Mouse (Mus musculus): Measurements from ENCODE around the gene Fam118b. TPM values are rescaled to one million over a fixed set of nuclear protein-coding genes. Genes with fewer than 3 reads are reported as not detected.

Fam118b gene
- polyA plus RNA-seq, 1 experiment: 3.5 TPM

DNA sequence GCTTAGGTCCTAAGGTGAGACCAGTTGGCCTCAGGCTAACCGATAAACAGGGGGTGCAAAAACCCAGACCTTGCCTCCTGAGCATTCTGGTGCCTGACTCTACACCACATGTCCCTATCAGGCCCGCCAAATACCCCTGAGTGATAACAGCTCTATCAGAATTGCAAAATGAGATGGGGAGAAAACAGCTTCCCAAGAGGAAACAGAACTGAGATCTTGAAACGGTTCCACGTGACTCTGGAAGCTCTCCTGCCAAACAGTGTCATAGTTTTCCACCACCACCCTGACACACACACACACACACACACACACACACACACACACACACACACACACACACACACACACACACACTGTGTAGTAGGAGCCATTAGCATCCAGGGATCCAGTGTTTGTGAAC lies 23.3 kb upstream of the Fam118b start:
- Histone ChIP-seq H3K4me3 (replicated peaks) (no peak overlapping the region), H3K9me3 (peaks cover 2% of the 10 kb centered on the region; the same call in 1 of the 2 replicates), H3K27me3 (replicated peaks) (peaks cover 16% of the 10 kb centered on the region), H3K36me3 (replicated peaks; ENCODE audit: low read length) (no peaks in the 10 kb centered on the region), H3K4me1 (no peaks in the 10 kb centered on the region)
- no peak for TF ChIP-seq GATA1 (IDR thresholded peaks at IDR 0.05; ENCODE audit: borderline replicate concordance, low read length)
- no peak for TF ChIP-seq FLI1 (IDR thresholded peaks at IDR 0.05; ENCODE audit: low read length)

DNA sequence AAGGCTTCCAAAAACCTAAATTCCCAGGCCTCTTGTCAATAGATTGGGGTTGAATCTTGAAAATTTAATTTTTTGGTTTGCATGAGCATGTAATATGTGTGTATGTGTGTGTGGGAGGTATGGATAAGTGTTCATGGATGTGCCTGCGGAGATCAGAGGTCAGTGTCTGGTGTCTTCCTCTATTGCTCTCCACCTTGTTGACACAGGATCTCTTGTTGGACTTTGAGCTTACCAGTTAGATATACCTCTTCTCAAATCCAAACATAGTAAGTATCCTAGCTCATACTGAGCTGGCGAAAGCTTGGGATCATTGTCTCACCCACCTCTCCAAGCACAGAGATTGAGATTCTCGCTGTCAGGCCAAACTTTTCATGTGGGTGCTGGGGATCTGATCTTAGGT lies 22.8 kb upstream of the Fam118b start:
- TF ChIP-seq GATA1 (IDR thresholded peaks at IDR 0.05; ENCODE audit: borderline replicate concordance, low read length) (no peak), FLI1 (IDR thresholded peaks at IDR 0.05; ENCODE audit: low read length) (no peak)
- Histone ChIP-seq H3K9me3 (no peaks in the 10 kb centered on the region), H3K4me3 (replicated peaks) (no peak overlapping the region), H3K27me3 (replicated peaks) (peaks cover 16% of the 10 kb centered on the region), H3K36me3 (replicated peaks; ENCODE audit: low read length) (no peaks in the 10 kb centered on the region), H3K4me1 (no peaks in the 10 kb centered on the region)

DNA sequence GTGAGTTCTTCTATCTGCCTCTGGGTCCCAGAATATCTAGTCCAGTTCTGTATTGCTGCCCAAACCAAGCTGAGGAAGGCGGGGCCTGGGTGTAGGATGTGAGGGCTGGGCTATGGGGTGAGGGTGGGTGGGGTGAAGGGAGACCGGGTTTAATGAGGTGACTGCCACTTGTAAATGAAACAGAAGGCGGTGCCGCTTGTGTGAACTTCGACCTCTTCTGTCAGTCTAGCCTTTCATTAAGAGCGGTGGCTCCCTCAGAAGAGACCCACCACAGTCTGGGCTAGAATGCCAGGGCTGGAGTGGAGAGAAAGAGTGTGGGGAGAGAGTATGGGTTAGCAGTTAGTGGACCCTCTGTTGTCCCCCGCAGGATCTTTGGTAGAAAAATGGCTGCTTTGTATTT lies 22.4 kb upstream of the Fam118b start:
- Histone ChIP-seq H3K36me3 (replicated peaks; ENCODE audit: low read length) (no peaks in the 10 kb centered on the region), H3K9me3 (no peaks in the 10 kb centered on the region), H3K27me3 (replicated peaks) (peaks cover 16% of the 10 kb centered on the region), H3K4me1 (no peaks in the 10 kb centered on the region), H3K4me3 (replicated peaks) (no peak overlapping the region)
- no peak for TF ChIP-seq FLI1 (IDR thresholded peaks at IDR 0.05; ENCODE audit: low read length)
- no peak for TF ChIP-seq GATA1 (IDR thresholded peaks at IDR 0.05; ENCODE audit: borderline replicate concordance, low read length)

DNA sequence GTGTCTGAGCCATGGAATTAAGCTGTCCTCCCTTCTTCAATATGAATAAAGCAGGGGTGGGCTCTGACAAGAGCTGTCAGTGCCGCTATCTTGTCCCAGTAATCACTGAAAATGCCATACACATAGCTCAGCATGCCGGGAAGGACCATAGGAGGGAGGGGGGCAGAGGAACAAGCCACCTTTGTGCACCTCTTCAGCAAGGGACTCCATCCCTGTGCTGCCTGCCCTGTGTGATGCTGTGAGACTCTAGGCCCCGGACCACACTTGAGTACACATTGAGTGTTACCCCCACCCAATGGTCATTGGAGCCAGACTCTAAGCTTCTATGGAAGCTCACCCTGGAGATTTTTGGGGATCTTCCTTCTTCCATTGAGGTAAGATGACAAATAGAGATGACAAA lies 18.7 kb upstream of the Fam118b start:
- H3K4me3 ChIP-seq (replicated peaks): no peak overlapping the region
- peaks cover 16% of the 10 kb centered on the region for H3K27me3 ChIP-seq (replicated peaks)
- H3K9me3 ChIP-seq: peaks cover 5% of the 10 kb centered on the region
- no peaks in the 10 kb centered on the region for H3K36me3 ChIP-seq (replicated peaks; ENCODE audit: low read length)
- TF ChIP-seq GATA1 (IDR thresholded peaks at IDR 0.05; ENCODE audit: borderline replicate concordance, low read length): no peak
- H3K4me1 ChIP-seq: no peaks in the 10 kb centered on the region

DNA sequence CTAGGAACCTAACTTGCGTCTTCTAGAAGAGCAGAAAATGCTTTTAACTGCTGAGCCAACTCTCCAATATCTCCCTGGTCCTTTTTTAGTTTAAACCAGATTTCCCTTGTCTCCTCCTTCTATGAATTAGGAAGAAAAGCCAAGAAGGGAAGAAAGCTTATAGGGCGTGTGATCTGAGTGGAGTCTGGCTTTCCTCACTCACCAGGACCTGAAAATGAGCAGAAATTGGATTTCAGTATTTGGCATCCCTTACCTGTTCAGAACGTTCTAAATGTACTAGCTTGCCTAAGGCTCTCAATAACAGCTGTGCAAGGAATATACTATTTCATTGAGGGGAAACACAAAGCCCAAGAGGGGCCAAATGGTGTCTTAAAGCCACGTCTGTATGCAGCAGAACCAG lies 16.7 kb upstream of the Fam118b start:
- no peaks in the 10 kb centered on the region for H3K36me3 ChIP-seq (replicated peaks; ENCODE audit: low read length)
- TF ChIP-seq FLI1 (IDR thresholded peaks at IDR 0.05; ENCODE audit: low read length) (no peak), GATA1 (IDR thresholded peaks at IDR 0.05; ENCODE audit: borderline replicate concordance, low read length) (no peak)
- peaks cover 16% of the 10 kb centered on the region for H3K27me3 ChIP-seq (replicated peaks)
- no peak overlapping the region for H3K4me3 ChIP-seq (replicated peaks)
- H3K9me3 ChIP-seq: peaks cover 5% of the 10 kb centered on the region
- no peaks in the 10 kb centered on the region for H3K4me1 ChIP-seq

DNA sequence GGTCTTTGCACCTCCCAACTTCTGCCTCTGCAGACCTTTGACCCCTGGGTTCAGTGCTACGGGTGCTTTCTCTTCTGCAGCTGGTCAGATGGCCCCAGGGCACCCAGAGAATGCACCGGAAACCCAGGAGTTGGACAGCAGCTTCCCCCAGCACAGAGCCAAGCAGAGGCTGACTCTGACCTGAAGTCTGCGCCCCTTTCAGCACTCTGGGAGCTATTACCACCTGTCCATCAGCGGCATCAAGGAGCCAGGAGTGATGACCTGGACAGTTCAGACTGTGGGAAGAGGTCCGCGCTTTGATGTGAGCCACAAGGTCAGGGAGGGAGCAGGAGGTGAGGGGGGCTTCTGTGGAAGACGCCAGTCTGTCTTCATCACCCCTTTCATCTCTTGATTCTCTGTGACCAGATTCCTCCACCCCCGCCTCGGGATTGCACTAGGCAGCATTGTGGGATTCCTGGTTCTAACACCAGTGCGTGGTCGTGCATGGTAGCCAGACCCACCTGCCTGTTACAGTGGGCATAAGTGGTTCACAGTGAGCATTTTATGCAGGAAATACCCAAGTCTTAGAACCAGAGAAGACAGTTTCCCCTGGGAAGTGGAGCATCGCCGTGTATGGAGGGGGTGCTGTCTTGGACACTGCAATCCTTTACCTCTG lies 15.9 kb upstream of the Fam118b start:
- Histone ChIP-seq H3K36me3 (replicated peaks; ENCODE audit: low read length) (no peaks in the 10 kb centered on the region), H3K9me3 (peaks cover 5% of the 10 kb centered on the region)
- TF ChIP-seq GATA1 (IDR thresholded peaks at IDR 0.05; ENCODE audit: borderline replicate concordance, low read length) (no peak), FLI1 (IDR thresholded peaks at IDR 0.05; ENCODE audit: low read length) (no peak)

DNA sequence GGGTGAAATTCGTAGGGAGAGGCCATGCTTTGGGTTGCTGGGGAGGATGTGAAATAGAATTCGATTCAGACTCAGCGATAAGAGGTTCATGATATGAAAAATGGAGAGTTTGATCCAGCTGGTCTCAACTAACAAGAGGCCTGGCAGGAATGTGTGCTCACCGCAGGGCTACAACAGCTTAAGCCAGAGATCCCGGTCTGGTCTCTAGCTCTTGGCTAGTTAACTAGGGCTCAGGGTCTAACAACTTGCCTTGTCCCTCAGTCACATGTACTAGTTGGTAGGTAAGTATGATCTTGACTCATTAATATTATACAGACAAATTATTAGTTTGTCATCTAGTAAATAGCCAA lies 15.2 kb upstream of the Fam118b start:
- no peak for TF ChIP-seq FLI1 (IDR thresholded peaks at IDR 0.05; ENCODE audit: low read length)
- no peak for TF ChIP-seq GATA1 (IDR thresholded peaks at IDR 0.05; ENCODE audit: borderline replicate concordance, low read length)
- peaks cover 3% of the 10 kb centered on the region for H3K36me3 ChIP-seq (replicated peaks; ENCODE audit: low read length)
- H3K9me3 ChIP-seq: peaks cover 5% of the 10 kb centered on the region
- no peak overlapping the region for H3K4me3 ChIP-seq (replicated peaks)
- H3K27me3 ChIP-seq (replicated peaks): peaks cover 6% of the 10 kb centered on the region
- H3K4me1 ChIP-seq: no peaks in the 10 kb centered on the region

More for the DNA sequence above, 15.9 kb upstream of the Fam118b start:
- Histone ChIP-seq H3K27me3 (replicated peaks) (peaks cover 13% of the 10 kb centered on the region), H3K4me3 (replicated peaks) (no peak overlapping the region), H3K4me1 (no peaks in the 10 kb centered on the region)

DNA sequence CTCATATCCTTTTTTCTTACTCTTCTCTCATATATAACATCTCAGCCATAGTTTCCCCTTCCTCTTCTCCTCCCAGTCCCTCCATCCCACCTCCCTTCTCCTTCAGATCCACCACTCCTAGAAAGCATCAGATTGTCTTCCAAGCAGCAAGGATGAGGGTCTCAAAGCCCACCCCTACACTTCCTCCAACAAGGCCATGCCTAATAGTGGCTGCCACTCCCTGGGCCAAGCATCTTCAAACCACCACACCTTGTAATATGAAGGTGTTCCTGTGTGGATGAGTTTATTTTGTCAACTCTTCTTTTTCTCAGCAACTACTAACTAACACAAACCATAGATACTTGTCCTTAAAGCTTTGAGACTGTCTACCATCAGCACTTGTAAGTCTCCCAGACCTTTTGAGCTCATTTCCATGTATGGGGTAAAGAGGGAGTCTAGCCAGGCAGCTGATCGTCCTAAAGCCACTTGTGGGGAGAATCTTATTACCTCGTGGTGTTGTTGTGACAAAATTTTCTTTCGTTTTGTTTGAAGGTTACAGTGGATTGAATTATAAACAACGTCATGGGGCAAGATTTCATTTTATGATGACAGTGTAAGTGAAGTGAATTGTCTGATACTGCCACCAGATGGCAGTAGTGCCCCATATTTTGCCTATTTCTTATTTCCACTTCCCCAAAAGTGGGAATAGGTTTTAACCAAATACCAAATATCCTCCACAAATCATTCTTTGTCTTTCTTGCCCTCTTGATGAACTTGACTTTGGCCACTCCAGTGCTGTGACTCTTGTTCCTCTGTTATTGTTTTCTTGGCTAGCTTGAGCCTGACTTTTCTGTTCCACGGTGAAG lies 14.6 kb upstream of the Fam118b start:
- no peaks in the 10 kb centered on the region for H3K4me1 ChIP-seq
- H3K4me3 ChIP-seq (replicated peaks): no peak overlapping the region
- TF ChIP-seq GATA1 (IDR thresholded peaks at IDR 0.05; ENCODE audit: borderline replicate concordance, low read length): no peak
- TF ChIP-seq FLI1 (IDR thresholded peaks at IDR 0.05; ENCODE audit: low read length): no peak
- H3K9me3 ChIP-seq: peaks cover 5% of the 10 kb centered on the region
- peaks cover 4% of the 10 kb centered on the region for H3K27me3 ChIP-seq (replicated peaks)
- peaks cover 9% of the 10 kb centered on the region for H3K36me3 ChIP-seq (replicated peaks; ENCODE audit: low read length)

DNA sequence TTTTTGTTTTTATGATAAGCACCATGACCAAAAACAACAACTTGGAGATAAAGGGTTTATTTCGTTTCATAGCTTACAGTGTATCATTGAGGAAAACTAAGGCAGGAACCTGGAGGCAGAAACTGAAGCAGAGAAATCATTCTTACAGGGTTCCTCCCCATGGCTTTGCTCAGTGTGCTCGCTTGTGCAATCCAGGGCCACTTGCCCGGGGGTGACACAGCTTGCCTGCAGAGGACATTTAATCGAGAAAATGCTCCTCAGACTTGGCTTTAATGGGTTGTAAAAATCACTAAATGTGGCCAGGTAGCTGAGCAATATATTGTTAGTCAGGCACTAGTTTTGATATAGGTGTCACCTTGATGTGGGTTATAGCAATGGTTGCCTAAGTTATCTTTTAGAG lies 10.8 kb upstream of the Fam118b start:
- peaks cover 5% of the 10 kb centered on the region for H3K9me3 ChIP-seq
- no peak overlapping the region for H3K4me3 ChIP-seq (replicated peaks)
- H3K36me3 ChIP-seq (replicated peaks; ENCODE audit: low read length): peaks cover 46% of the 10 kb centered on the region
- no peaks in the 10 kb centered on the region for H3K27me3 ChIP-seq (replicated peaks)
- TF ChIP-seq GATA1 (IDR thresholded peaks at IDR 0.05; ENCODE audit: borderline replicate concordance, low read length) (no peak), FLI1 (IDR thresholded peaks at IDR 0.05; ENCODE audit: low read length) (no peak)
- no peaks in the 10 kb centered on the region for H3K4me1 ChIP-seq

DNA sequence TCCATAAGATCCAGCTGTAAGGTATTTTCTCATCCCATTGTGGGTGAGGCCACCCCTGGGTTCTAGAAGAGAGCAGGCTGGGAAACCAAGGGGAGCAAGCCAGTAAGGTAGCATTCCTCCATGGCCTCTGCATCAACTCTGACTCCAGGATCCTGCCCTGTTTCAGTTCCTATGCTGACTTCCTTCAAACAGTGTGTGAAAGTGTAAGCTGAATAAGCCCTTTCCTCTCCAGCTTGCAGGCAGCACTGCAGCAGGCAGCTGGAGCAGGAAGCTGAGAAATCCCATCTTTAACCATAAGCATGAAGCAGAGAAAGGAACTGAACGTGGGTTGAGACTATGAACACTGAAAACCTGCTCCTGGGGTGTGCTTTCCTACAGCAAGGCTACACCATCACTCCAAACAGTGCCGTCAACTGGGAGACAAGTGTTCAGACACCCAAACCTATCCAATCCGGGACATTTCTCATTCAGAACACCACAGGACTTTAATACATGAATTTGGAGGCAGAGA lies 10.3 kb upstream of the Fam118b start:
- H3K36me3 ChIP-seq (replicated peaks; ENCODE audit: low read length): peaks cover 51% of the 10 kb centered on the region
- TF ChIP-seq FLI1 (IDR thresholded peaks at IDR 0.05; ENCODE audit: low read length) (no peak), GATA1 (IDR thresholded peaks at IDR 0.05; ENCODE audit: borderline replicate concordance, low read length) (no peak)
- no peaks in the 10 kb centered on the region for H3K4me1 ChIP-seq
- no peak overlapping the region for H3K4me3 ChIP-seq (replicated peaks)
- peaks cover 5% of the 10 kb centered on the region for H3K9me3 ChIP-seq
- H3K27me3 ChIP-seq (replicated peaks): no peaks in the 10 kb centered on the region

Measured in megakaryocyte, embryonic 14.5 days (primary cell).